Mouse (Mus musculus): ENCODE measurements around the gene Zdhhc18.

Zdhhc18 gene

GRCm38 (mm10) chr4:133649989-133650699, at the start of gene Zdhhc18:
TSS of gene Zdhhc18 (minus strand) at chr4:133650154.
- peak; percentile 93 for DNase-seq (ENCODE audit: low read depth)

- DNase-seq (ENCODE audit: low read depth) = peak; percentile 45
Observed at GRCm38 (mm10) chr4:133695363-133695762, 45.4 kb upstream of the Zdhhc18 start.

- DNase-seq (ENCODE audit: low read depth) = no peak
Observed at GRCm38 (mm10) chr4:133690252-133690651, 40.3 kb upstream of the Zdhhc18 start.

- DNase-seq (ENCODE audit: low read depth) = peak; percentile 41
Observed at GRCm38 (mm10) chr4:133688417-133689067, 38.6 kb upstream of the Zdhhc18 start.

GRCm38 (mm10) chr4:133687126-133687525, 37.2 kb upstream of the Zdhhc18 start:
- DNase-seq (ENCODE audit: low read depth) = no peak

- DNase-seq (ENCODE audit: low read depth) = no peak
Observed at GRCm38 (mm10) chr4:133686512-133686911, 36.6 kb upstream of the Zdhhc18 start.

GRCm38 (mm10) chr4:133680206-133680786, 30.3 kb upstream of the Zdhhc18 start:
- DNase-seq (ENCODE audit: low read depth) = peak; percentile 68

GRCm38 (mm10) chr4:133679629-133680028, 29.7 kb upstream of the Zdhhc18 start:
- DNase-seq (ENCODE audit: low read depth) = no peak

- no peak for DNase-seq (ENCODE audit: low read depth)
Observed at GRCm38 (mm10) chr4:133677266-133677665, 27.3 kb upstream of the Zdhhc18 start.

- no peak for DNase-seq (ENCODE audit: low read depth)
Observed at GRCm38 (mm10) chr4:133676189-133676588, 26.2 kb upstream of the Zdhhc18 start.

GRCm38 (mm10) chr4:133675594-133676016, 25.7 kb upstream of the Zdhhc18 start:
- DNase-seq (ENCODE audit: low read depth) = peak; percentile 96

GRCm38 (mm10) chr4:133674331-133674695, 24.4 kb upstream of the Zdhhc18 start:
- DNase-seq (ENCODE audit: low read depth) = no peak

GRCm38 (mm10) chr4:133673666-133674330, 23.8 kb upstream of the Zdhhc18 start:
- DNase-seq (ENCODE audit: low read depth) = peak; percentile 69

- DNase-seq (ENCODE audit: low read depth) = peak; percentile 99
Observed at GRCm38 (mm10) chr4:133672845-133673647, 23.1 kb upstream of the Zdhhc18 start.

- peak; percentile 84 for DNase-seq (ENCODE audit: low read depth)
Observed at GRCm38 (mm10) chr4:133671881-133672844, 22.2 kb upstream of the Zdhhc18 start, which contains the start of gene Pigv. TSS of gene Pigv (minus strand) at chr4:133672647.

- peak; percentile 92 for DNase-seq (ENCODE audit: low read depth)
Observed at GRCm38 (mm10) chr4:133671184-133671880, 21.4 kb upstream of the Zdhhc18 start.

- DNase-seq (ENCODE audit: low read depth) = peak; percentile 30
Observed at GRCm38 (mm10) chr4:133669652-133670210, 19.8 kb upstream of the Zdhhc18 start.

GRCm38 (mm10) chr4:133668537-133668936, 18.6 kb upstream of the Zdhhc18 start:
- no peak for DNase-seq (ENCODE audit: low read depth)

GRCm38 (mm10) chr4:133666199-133666598, 16.2 kb upstream of the Zdhhc18 start:
- DNase-seq (ENCODE audit: low read depth) = peak; percentile 90
